ENCODE assay signal across 8 mouse cellular contexts in the genomic region with DNA sequence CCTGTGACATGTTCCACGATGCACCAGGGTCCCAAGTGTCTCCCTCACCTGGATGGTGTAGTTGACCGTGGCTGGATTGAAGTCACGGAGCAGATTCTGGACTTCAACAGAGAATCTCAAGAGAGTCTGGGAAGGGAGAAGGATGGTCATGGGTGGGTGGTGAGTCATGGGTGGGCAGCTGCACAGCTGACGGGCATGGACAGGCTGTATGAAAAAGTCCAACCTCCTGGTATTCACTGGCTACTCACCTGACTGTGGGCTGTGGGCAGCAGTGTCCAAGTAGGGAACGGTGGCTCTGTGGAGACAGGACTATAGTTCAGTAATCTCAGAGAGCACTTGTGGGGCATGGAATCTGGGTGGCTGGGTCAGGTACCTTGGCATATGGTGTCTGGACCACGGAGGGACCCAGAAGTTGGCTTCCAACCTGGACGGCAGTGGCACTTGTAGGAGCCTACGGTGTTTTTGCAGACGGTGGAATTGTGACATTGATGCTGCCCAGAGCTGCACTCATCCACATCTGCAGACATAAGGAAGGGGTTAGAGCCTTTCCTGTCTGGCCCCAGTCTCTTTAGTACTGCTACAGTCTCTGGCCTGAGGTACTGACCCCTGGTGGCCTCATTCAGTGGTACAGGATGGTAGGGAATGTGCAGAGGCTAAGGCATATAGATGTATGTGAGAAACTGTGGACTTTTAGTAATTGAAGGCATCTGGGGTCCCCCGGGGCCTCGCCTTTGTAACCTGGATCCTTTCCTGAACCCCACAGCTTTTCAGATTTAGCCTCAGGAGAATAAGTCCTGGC. TPM values are rescaled to one million over a fixed set of nuclear protein-coding genes. Genes with fewer than 3 reads are reported as not detected.
A peak's percentile ranks its signal among the peaks of the same experiment; 100 is the strongest.
DNase-seq lines count a peak whose midpoint lies in the region; ATAC-seq and TF ChIP-seq lines count a peak whose summit lies in the region.

No protein-coding gene starts in this region.

- DNase-seq in adrenal gland, postnatal 14 days: peak; percentile 62
- no peak for DNase-seq in adrenal gland, adult 2 months
- DNase-seq in lung, adult 2 months: no peak
- DNase-seq in lung, postnatal 25 days (ENCODE audit: low spot score): no peak
- DNase-seq in embryonic facial prominence, embryonic 11.5 days (ENCODE audit: low spot score): peak; percentile 80
- peak; percentile 59 for DNase-seq in mesoderm, embryonic 11.5 days (ENCODE audit: low read depth, low spot score)
- DNase-seq in ovary, postnatal 14 days (ENCODE audit: low spot score): no peak
- no peak for DNase-seq in forebrain, embryonic 14.5 days (ENCODE audit: low spot score)

- H3K27ac ChIP-seq in embryonic facial prominence, embryonic 11.5 days (replicated peaks; ENCODE audit: low read depth, low read length): no peak overlapping the region
- H3K27ac ChIP-seq in forebrain, embryonic 14.5 days (ENCODE audit: low read depth, low read length): no peak overlapping the region

- H3K4me3 ChIP-seq in lung, adult 2 months (replicated peaks; ENCODE audit: extremely low read depth, low read depth, low read length): no peak overlapping the region
- H3K4me3 ChIP-seq in embryonic facial prominence, embryonic 11.5 days (ENCODE audit: low read depth, low read length): no peak overlapping the region
- no peak overlapping the region for H3K4me3 ChIP-seq in forebrain, embryonic 14.5 days (ENCODE audit: low read depth, low read length)

- H3K4me1 ChIP-seq in lung, adult 2 months (ENCODE audit: control insufficient read depth, insufficient read depth, low read length): peaks cover 10% of the 10 kb centered on the region
- no peaks in the 10 kb centered on the region for H3K4me1 ChIP-seq in embryonic facial prominence, embryonic 11.5 days (ENCODE audit: control insufficient read depth, insufficient read depth, low read length)
- no peaks in the 10 kb centered on the region for H3K4me1 ChIP-seq in forebrain, embryonic 14.5 days (ENCODE audit: control insufficient read depth, insufficient read depth, low read length)

- TF ChIP-seq POLR2A in lung, adult 2 months (IDR thresholded peaks at IDR 0.05; ENCODE audit: borderline replicate concordance, extremely low read depth, low read depth, low read length): 0 out of 2 replicates have a peak, but pooled peaks have one; percentile 24

- H3K4me2 ChIP-seq in embryonic facial prominence, embryonic 11.5 days (ENCODE audit: low read depth, low read length): no peak overlapping the region
- H3K4me2 ChIP-seq in forebrain, embryonic 14.5 days (ENCODE audit: low read length): no peak overlapping the region

- no peaks in the 10 kb centered on the region for H3K27me3 ChIP-seq in embryonic facial prominence, embryonic 11.5 days (ENCODE audit: control insufficient read depth, insufficient read depth, low read length)
- no peaks in the 10 kb centered on the region for H3K27me3 ChIP-seq in forebrain, embryonic 14.5 days (replicated peaks; ENCODE audit: control insufficient read depth, insufficient read depth, low read length)

- TF ChIP-seq CTCF in lung, adult 2 months (IDR thresholded peaks at IDR 0.05; ENCODE audit: insufficient read depth, low read length): peak; percentile 58

- 79% methylated on average over 11 of the region's 11 CpGs for WGBS in lung, adult 2 months
- 71% methylated on average over 11 of the region's 11 CpGs for WGBS in embryonic facial prominence, embryonic 11.5 days
- WGBS in forebrain, embryonic 14.5 days: 82% methylated on average over 11 of the region's 11 CpGs

- peaks cover 3% of the 10 kb centered on the region for H3K36me3 ChIP-seq in embryonic facial prominence, embryonic 11.5 days (replicated peaks; ENCODE audit: control insufficient read depth, insufficient read depth, low read depth, low read length)
- H3K36me3 ChIP-seq in forebrain, embryonic 14.5 days (ENCODE audit: control insufficient read depth, insufficient read depth, low read length): peaks cover 20% of the 10 kb centered on the region

- peak; percentile 51; the same call in 1 of the 2 replicates for ATAC-seq in embryonic facial prominence, embryonic 11.5 days (replicated peaks; ENCODE audit: insufficient number of reproducible peaks, low FRiP score, low TSS enrichment, low read depth)
- ATAC-seq in forebrain, embryonic 14.5 days: no peak

- no peak overlapping the region for H3K9ac ChIP-seq in embryonic facial prominence, embryonic 11.5 days (replicated peaks; ENCODE audit: low read length)
- no peak overlapping the region for H3K9ac ChIP-seq in forebrain, embryonic 14.5 days (ENCODE audit: low read length)

- no peaks in the 10 kb centered on the region for H3K9me3 ChIP-seq in embryonic facial prominence, embryonic 11.5 days (replicated peaks; ENCODE audit: control insufficient read depth, low read length)
- no peaks in the 10 kb centered on the region for H3K9me3 ChIP-seq in forebrain, embryonic 14.5 days (replicated peaks; ENCODE audit: control insufficient read depth, low read length)

RNA-seq across cellular contexts. Expression of gene Adgre5, which starts 11.9 kb away (rescaled TPM):
- 47.5 and 49.0 TPM in 2 replicates for total RNA-seq in adrenal gland, postnatal 14 days (2021)
- total RNA-seq in adrenal gland, adult 2 months (2021): 10 to 100 TPM; 31.5 to 40.7 TPM
- polyA plus RNA-seq in adrenal gland, adult 2 months (2012; rRNA removed): 34.5 and 35.2 TPM in 2 replicates
- 557 and 634 TPM in 2 replicates for polyA plus RNA-seq in lung, adult 2 months (2012; rRNA removed)
- polyA plus RNA-seq in embryonic facial prominence, embryonic 11.5 days (2014; fragmentation: Nextera tagmentation; extraction: Ambion mirVana): 19.0 and 22.1 TPM in 2 replicates
- polyA plus RNA-seq in forebrain, embryonic 14.5 days (2014; fragmentation: Nextera tagmentation; extraction: Ambion mirVana): 9.3 and 12.4 TPM in 2 replicates

RNA-seq across cellular contexts. Expression of gene Ddx39, which starts 14.2 kb away (rescaled TPM):
- 31.2 and 32.9 TPM in 2 replicates for total RNA-seq in adrenal gland, postnatal 14 days (2021)
- 10 to 100 TPM; 15.3 to 20.9 TPM for total RNA-seq in adrenal gland, adult 2 months (2021)
- 13.4 and 14.1 TPM in 2 replicates for polyA plus RNA-seq in adrenal gland, adult 2 months (2012; rRNA removed)
- 18.4 and 24.0 TPM in 2 replicates for polyA plus RNA-seq in lung, adult 2 months (2012; rRNA removed)
- 191 and 195 TPM in 2 replicates for polyA plus RNA-seq in embryonic facial prominence, embryonic 11.5 days (2014; fragmentation: Nextera tagmentation; extraction: Ambion mirVana)
- 120 and 133 TPM in 2 replicates for polyA plus RNA-seq in forebrain, embryonic 14.5 days (2014; fragmentation: Nextera tagmentation; extraction: Ambion mirVana)

RNA-seq across cellular contexts. Expression of gene Pkn1, which starts 30.2 kb away (rescaled TPM):
- 125 and 151 TPM in 2 replicates for total RNA-seq in adrenal gland, postnatal 14 days (2021)
- total RNA-seq in adrenal gland, adult 2 months (2021): 100 to 1,000 TPM; 110 to 115 TPM
- polyA plus RNA-seq in adrenal gland, adult 2 months (2012; rRNA removed): 138 and 164 TPM in 2 replicates
- polyA plus RNA-seq in lung, adult 2 months (2012; rRNA removed): 148 and 168 TPM in 2 replicates
- 20.6 and 21.5 TPM in 2 replicates for polyA plus RNA-seq in embryonic facial prominence, embryonic 11.5 days (2014; fragmentation: Nextera tagmentation; extraction: Ambion mirVana)
- polyA plus RNA-seq in forebrain, embryonic 14.5 days (2014; fragmentation: Nextera tagmentation; extraction: Ambion mirVana): 20.9 and 21.9 TPM in 2 replicates

Comparison
In these comparisons a context has a peak if more than half of its experiments do, and no peak if none do; other contexts are left out.
1. DNase-seq: peak in adrenal gland, postnatal 14 days (single experiment), embryonic facial prominence, embryonic 11.5 days (single experiment) and mesoderm, embryonic 11.5 days (single experiment); none in adrenal gland, adult 2 months (single experiment), lung, adult 2 months (single experiment), lung, postnatal 25 days (single experiment), ovary, postnatal 14 days (single experiment) and forebrain, embryonic 14.5 days (single experiment).
2. RNA of gene Adgre5, which starts 11.9 kb away (polyA plus RNA-seq): 557 to 634 TPM in lung, adult 2 months; 34.5 to 35.2 TPM in adrenal gland, adult 2 months, 19.0 to 22.1 TPM in embryonic facial prominence, embryonic 11.5 days and 9.3 to 12.4 TPM in forebrain, embryonic 14.5 days; every median in the first group is over 10 times any median in the second.